Mouse (Mus musculus) brown adipose tissue, adult 24 weeks (tissue): ENCODE data around the gene Serpina3n. TPM values are rescaled to one million over a fixed set of nuclear protein-coding genes. Genes with fewer than 3 reads are reported as not detected.
"Not testable (repeated sequence)": the region's sequence is repeated elsewhere in the genome, so short reads cannot be mapped to it uniquely, and the experiment has no call there.

Experiments
- H3K27ac ChIP-seq: fragments of 200-500 bp; replicated peaks from 2 replicates; pipeline ENCODE4 v1.5.1; 2012; ENCODE audit warnings: low read depth, mild to moderate bottlenecking, low read length
- H3K4me1 ChIP-seq: fragments of 200-500 bp; 2 replicates; pipeline ENCODE4 v1.6.1; 2012; ENCODE audit warnings: low read length, mixed read lengths; ENCODE audit not compliant: control insufficient read depth, insufficient read depth, insufficient read length
- H3K4me3 ChIP-seq: fragments of 200-500 bp; 2 replicates; pipeline ENCODE4 v1.5.1; 2012; ENCODE audit warnings: low read depth, mild to moderate bottlenecking, low read length, moderate library complexity; ENCODE audit not compliant: insufficient read depth
- polyA plus RNA-seq: library from polyadenylated mRNA; stranded (reverse); fragments of >200 nt; gene quantifications from 2 replicates; pipeline ENCODE4 v1.2.4, GENCODE M21; 2012; ENCODE audit not compliant: missing spikeins, insufficient read depth, insufficient read length

Gene Serpina3n
- polyA plus RNA-seq: 14.6 and 16.0 TPM in 2 replicates

DNA sequence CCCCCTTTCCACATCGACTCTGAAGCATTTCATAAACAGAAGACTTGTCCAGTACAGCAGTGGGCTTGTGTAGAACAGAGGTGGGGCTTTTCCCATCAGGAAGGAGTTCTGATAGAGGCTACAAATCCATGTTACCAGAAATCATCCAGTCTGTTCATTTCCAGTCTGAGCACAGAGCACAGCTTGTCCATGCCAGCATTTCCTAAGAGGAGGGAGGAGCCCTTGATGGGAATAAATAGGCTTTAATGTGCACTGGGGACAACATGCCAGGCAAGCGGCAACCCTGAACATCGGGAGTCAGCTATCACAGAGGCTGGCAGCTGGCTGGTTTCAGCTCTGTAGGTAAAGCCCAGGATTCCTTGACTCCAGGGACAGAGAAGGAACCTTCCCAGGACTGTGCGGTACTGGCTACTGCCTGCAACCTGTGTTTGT lies at the start of gene Serpina3n:
Gene Serpina3n, plus strand, starts transcription at position 276 of the 432 bp plus-strand sequence.
- H3K4me3 ChIP-seq: peak within 1 kb of the TSS; percentile 19; the same call in 1 of the 2 replicates
- H3K27ac ChIP-seq: no peak within 1 kb of the TSS
- H3K4me1 ChIP-seq: no peaks in the 10 kb centered on the region

- no peak overlapping the region for H3K4me3 ChIP-seq
- no peak overlapping the region for H3K27ac ChIP-seq
- no peaks in the 10 kb centered on the region for H3K4me1 ChIP-seq
These were observed 36.5 kb upstream of the Serpina3n start for GRCm38 (mm10) chr12:104369986-104370385.

GRCm38 (mm10) chr12:104377179-104377578 lies 29.4 kb upstream of the Serpina3n start:
- H3K27ac ChIP-seq, H3K4me1 ChIP-seq, H3K4me3 ChIP-seq: not testable (repeated sequence)

DNA sequence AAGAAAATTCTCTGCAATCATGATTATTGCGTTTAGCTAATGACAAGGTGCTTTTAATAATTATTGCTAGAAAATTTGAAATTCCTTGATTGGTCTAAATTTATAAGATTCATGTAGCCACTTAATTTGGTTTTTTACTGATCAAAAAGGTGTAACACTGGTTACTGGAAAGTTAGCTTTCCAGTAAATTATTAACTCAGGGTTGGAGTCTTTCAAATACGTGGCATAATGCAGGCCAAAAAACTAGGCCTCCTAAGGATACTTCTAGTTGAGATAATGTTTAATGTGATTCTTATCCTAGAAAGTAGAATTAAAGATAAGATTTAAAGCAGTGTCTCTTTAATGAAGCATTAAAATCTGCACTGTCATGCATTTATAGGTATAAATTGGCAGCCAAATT lies 28.2 kb upstream of the Serpina3n start:
- H3K27ac ChIP-seq, H3K4me1 ChIP-seq, H3K4me3 ChIP-seq: not testable (repeated sequence)

- not testable (repeated sequence) for H3K4me3 ChIP-seq, H3K4me1 ChIP-seq, H3K27ac ChIP-seq
These were observed 27.7 kb upstream of the Serpina3n start for GRCm38 (mm10) chr12:104378815-104379214.

GRCm38 (mm10) chr12:104379856-104380255 lies 26.7 kb upstream of the Serpina3n start:
- Histone ChIP-seq H3K27ac (no peak overlapping the region), H3K4me3 (no peak overlapping the region), H3K4me1 (no peaks in the 10 kb centered on the region)

GRCm38 (mm10) chr12:104381071-104381604 lies 25.4 kb upstream of the Serpina3n start:
- not testable (repeated sequence) for H3K27ac ChIP-seq, H3K4me1 ChIP-seq, H3K4me3 ChIP-seq

DNA sequence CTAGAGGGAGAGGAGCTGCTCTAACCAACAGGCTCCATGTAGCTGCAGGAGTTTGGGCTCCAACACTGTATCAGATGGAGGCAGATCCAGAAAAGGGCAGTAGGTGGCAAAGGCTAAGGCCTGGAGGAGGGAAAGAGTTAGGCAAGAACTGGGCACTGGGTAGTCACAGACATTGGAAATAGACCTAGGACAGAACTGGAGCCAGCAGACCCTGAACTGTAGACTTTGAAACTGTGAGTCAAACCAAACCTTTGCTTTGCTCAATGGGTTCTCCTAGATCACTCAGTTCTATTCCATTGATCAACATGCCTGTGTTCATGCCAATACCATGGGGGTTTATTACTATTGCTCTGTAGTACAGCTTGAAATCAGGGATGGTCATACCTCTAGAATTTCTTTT lies 20.5 kb upstream of the Serpina3n start:
- not testable (repeated sequence) for H3K4me3 ChIP-seq, H3K4me1 ChIP-seq, H3K27ac ChIP-seq

- H3K4me1 ChIP-seq, H3K27ac ChIP-seq, H3K4me3 ChIP-seq: not testable (repeated sequence)
These were observed 19.7 kb upstream of the Serpina3n start for GRCm38 (mm10) chr12:104386878-104387277.

DNA sequence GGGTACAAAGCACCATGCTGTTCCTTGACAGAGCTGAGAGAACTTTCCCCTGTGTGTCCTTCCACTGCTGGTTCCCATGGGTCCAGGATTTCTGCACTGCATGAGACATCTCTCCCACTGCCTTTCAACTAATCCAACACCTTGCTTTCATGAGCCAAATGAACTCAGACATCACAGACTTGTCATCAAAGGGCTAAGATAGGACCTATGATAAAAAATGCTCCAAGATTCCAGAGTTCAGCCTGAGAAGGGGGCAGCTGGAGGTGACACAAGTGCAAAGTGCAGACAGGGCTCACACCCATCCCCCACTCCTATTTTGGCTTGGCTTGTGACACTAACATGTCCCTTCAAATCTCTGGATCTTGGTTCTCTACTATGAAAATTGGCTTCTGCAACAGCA lies 18.1 kb upstream of the Serpina3n start:
- Histone ChIP-seq H3K4me1 (no peaks in the 10 kb centered on the region), H3K27ac (no peak overlapping the region), H3K4me3 (no peak overlapping the region)

DNA sequence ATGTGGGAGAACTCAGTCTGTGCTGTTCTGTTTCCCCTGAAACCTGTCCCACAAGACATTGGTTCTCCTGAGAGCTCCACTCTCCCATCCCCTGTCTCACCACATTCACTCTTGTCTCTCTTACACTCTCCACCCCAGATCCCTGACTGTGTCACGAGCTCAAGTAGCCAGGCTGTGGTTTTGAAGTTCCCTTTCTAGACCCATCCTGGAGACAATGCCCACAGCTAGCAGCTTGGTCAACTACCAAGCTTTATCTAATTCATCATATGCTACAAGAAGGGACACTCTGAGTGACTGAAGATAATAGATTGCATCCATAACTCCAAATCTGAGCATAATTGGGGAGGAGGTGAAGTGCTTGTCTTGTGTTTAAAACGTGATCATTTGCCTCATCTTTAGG lies 15.5 kb upstream of the Serpina3n start:
- not testable (repeated sequence) for H3K27ac ChIP-seq, H3K4me1 ChIP-seq, H3K4me3 ChIP-seq

DNA sequence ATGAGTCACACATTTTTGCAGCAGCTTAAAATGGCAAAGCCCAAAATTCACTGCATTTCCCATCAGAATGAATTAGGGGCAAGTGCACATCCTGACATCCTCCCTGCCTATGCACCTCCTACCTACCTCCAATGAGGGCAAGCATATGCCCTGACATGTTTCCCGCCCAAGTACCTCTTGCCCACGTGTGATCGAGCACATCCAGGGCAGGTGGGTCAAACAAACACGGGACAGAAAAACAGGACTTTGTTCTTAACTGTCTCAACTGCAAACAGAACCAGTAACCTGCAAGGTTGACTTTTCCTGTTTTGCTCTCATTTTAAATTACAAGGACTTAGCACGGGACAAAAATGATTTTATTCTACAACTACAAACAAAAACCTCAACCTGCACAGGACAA lies 2.6 kb upstream of the Serpina3n start:
- no peaks in the 10 kb centered on the region for H3K4me1 ChIP-seq
- H3K27ac ChIP-seq: no peak overlapping the region
- H3K4me3 ChIP-seq: no peak overlapping the region

GRCm38 (mm10) chr12:104412507-104412906 lies 6.0 kb downstream of the Serpina3n start:
- no peak overlapping the region for H3K27ac ChIP-seq
- no peak overlapping the region for H3K4me3 ChIP-seq
- H3K4me1 ChIP-seq: no peaks in the 10 kb centered on the region

GRCm38 (mm10) chr12:104414576-104414975 lies 8.0 kb downstream of the Serpina3n start:
- H3K27ac ChIP-seq: no peak overlapping the region
- no peak overlapping the region for H3K4me3 ChIP-seq
- no peaks in the 10 kb centered on the region for H3K4me1 ChIP-seq

DNA sequence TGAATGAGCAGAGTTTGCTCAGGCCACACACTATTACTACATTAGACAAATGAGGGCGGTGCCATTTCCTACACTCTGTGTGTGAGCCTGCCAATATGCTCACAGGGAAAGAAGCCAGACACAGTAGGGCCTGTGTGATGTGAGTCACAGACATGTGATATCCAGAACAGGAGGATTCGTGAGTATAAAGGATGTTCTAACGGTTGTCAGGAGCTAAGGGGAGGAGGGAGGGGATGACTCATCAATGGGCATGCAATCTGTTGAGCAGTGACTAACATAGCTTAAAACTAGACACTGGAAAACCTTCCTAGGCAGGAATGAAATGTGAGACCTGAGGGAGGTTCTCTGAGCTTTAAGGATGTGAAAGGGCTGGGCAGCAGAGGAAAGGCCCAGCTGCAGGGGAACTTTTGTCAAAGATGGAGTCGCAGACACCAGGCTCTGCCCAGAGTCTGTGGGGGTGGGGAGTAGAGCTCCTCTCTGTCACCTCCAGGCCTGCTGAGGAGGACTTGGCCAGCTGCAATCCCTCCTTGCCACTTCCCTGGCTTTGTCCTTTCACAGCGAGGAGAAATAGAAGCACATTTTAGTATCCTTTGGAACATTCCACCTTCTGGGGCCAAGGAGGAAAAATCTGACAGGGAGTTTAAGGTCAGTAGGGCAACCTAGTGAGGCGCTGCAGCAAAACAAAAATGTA lies 9.2 kb downstream of the Serpina3n start:
- Histone ChIP-seq H3K4me1 (no peaks in the 10 kb centered on the region), H3K27ac (no peak overlapping the region)

More for the DNA sequence above, 9.2 kb downstream of the Serpina3n start:
- no peak overlapping the region for H3K4me3 ChIP-seq
